In the genomic region with DNA sequence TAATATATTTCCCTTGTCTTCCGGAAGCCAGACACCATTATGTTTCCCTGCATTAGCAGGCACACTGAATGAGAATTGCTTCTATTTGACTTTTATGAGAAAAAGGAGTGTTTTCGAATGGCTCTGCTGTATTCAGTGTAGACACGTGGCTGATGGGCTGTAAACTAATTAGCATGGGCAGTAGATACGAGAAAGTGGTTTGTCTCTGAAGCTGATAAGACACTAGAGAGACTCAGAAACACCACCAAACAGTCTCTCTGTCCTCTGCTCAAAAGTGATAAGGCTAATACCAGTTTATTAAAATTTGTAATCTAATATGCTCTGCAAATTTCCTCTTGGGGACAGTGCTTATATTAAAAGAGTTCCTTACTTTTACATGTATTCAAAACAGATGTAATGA, we compare ENCODE assay signal across 1 mouse cellular context.
A peak's percentile ranks its signal among the peaks of the same experiment; 100 is the strongest.
TF ChIP-seq lines count a peak whose summit lies in the region.

No protein-coding gene starts in this region.

TF ChIP-seq in MEL, 35 proteins besides CTCF, POLR2A, EP300 and RAD21 (continued from another document):
- peak; percentile 70; the same call in 1 of the 2 replicates for TF ChIP-seq JUND (IDR thresholded peaks at IDR 0.05; ENCODE audit: low read depth, low read length)
- peak; percentile 95 for TF ChIP-seq MXI1 (IDR thresholded peaks at IDR 0.05; ENCODE audit: low read depth, low read length)
- no peak for TF ChIP-seq UBTF (IDR thresholded peaks at IDR 0.05; ENCODE audit: borderline replicate concordance, insufficient read depth, low read depth, low read length)
